Mouse (Mus musculus) spleen, postnatal 36 days (tissue): ENCODE measurements around the gene Abcd2.

ENCODE experiments used
- DNase-seq, 2 experiments: peaks; one replicate each; pipeline ENCODE4 v3.0.0; 2022; ENCODE audit warnings: low spot score in 2 of 2, mixed read lengths in 1 of 2

The Abcd2 gene

GRCm38 (mm10) chr15:91161153-91161552 lies 30.4 kb downstream of the Abcd2 start:
- DNase-seq = no peak

GRCm38 (mm10) chr15:91153311-91153710 lies 38.3 kb downstream of the Abcd2 start:
- no peak for DNase-seq

GRCm38 (mm10) chr15:91152592-91152991 lies 39.0 kb downstream of the Abcd2 start:
- no peak for DNase-seq

- no peak for DNase-seq
These were observed 67.0 kb downstream of the Abcd2 start for GRCm38 (mm10) chr15:91124584-91124983.

- DNase-seq = no peak
These were observed 78.9 kb downstream of the Abcd2 start for GRCm38 (mm10) chr15:91112555-91113209.

- DNase-seq = no peak
These were observed 83.4 kb downstream of the Abcd2 start for GRCm38 (mm10) chr15:91108102-91108659.

- DNase-seq = no peak
These were observed 86.7 kb downstream of the Abcd2 start for GRCm38 (mm10) chr15:91104934-91105333.

GRCm38 (mm10) chr15:91104276-91104675 lies 87.3 kb downstream of the Abcd2 start:
- DNase-seq = no peak

- DNase-seq = no peak
These were observed 87.8 kb downstream of the Abcd2 start for GRCm38 (mm10) chr15:91103814-91104213.

GRCm38 (mm10) chr15:91103305-91103704 lies 88.3 kb downstream of the Abcd2 start:
- DNase-seq = no peak

GRCm38 (mm10) chr15:91096606-91097005 lies 95.0 kb downstream of the Abcd2 start:
- DNase-seq = no peak
